Mouse (Mus musculus) liver, embryonic 14.5 days (tissue): ENCODE measurements around the gene Stac2. TPM values are rescaled to one million over a fixed set of nuclear protein-coding genes. Genes with fewer than 3 reads are reported as not detected.
A peak's percentile ranks its signal among the peaks of the same experiment; 100 is the strongest.

ENCODE experiments used
- ATAC-seq: fragments of 200-750 bp; cut with Nextera tagmentation; 2 replicates; pipeline ENCODE4 v1.8.0; 2017; ENCODE audit warnings: moderate number of reproducible peaks, mild to moderate bottlenecking, moderate library complexity; ENCODE audit not compliant: insufficient read depth
- DNase-seq, 3 experiments: peaks; one replicate each; pipeline ENCODE4 v3.0.0-alpha.2; 2012 to 2013; ENCODE audit warnings: low read depth in 3 of 3, low spot score in 3 of 3
- H3K27ac ChIP-seq: fragments of 300-500 bp; sonication (generic); 2 replicates; pipeline ENCODE4 v1.5.1; 2014; ENCODE audit warnings: moderate library complexity, mild to moderate bottlenecking, control low read depth, inconsistent platforms
- H3K27me3 ChIP-seq: fragments of 300-500 bp; sonication (generic); 2 replicates; pipeline ENCODE4 v1.6.1; 2014; ENCODE audit warnings: mild to moderate bottlenecking, low read length, moderate library complexity; ENCODE audit not compliant: control insufficient read depth, insufficient read depth
- H3K36me3 ChIP-seq: fragments of 300-500 bp; sonication (generic); replicated peaks from 2 replicates; pipeline ENCODE4 v1.6.1; 2014; ENCODE audit warnings: low read depth; ENCODE audit not compliant: control insufficient read depth, insufficient read depth
- H3K4me1 ChIP-seq, 2 experiments: fragments of 200-500 bp in 1 of 2; fragments of 300-500 bp in 1 of 2; sonication (generic) in 1 of 2; replicated peaks; 2 replicates each; pipeline ENCODE4 v1.6.1; 2012 to 2014; ENCODE audit warnings: antibody characterized with exemption in 1 of 2, inconsistent platforms in 1 of 2, low read length in 1 of 2; ENCODE audit not compliant: control insufficient read depth in 2 of 2, insufficient read depth in 2 of 2
- H3K4me2 ChIP-seq: fragments of 300-500 bp; sonication (generic); 2 replicates; pipeline ENCODE4 v1.6.1; 2014; ENCODE audit warnings: low read depth, mild to moderate bottlenecking, control low read depth, moderate library complexity
- H3K4me3 ChIP-seq, 2 experiments: fragments of 200-500 bp in 1 of 2; fragments of 300-500 bp in 1 of 2; sonication (generic) in 1 of 2; 2 replicates each; pipeline ENCODE4 v1.5.1; 2012 to 2014; ENCODE audit warnings: low read depth in 2 of 2, low read length in 2 of 2, mild to moderate bottlenecking in 2 of 2, control low read depth in 1 of 2, inconsistent platforms in 1 of 2, moderate library complexity in 1 of 2; ENCODE audit not compliant: insufficient read depth in 1 of 2
- H3K9ac ChIP-seq: fragments of 300-500 bp; sonication (generic); replicated peaks from 2 replicates; pipeline ENCODE4 v1.6.1; 2014; ENCODE audit warnings: mild to moderate bottlenecking, control low read depth, moderate library complexity
- H3K9me3 ChIP-seq: fragments of 300-500 bp; sonication (generic); 2 replicates; pipeline ENCODE4 v1.6.1; 2016; ENCODE audit warnings: low read length, mixed read lengths; ENCODE audit not compliant: control insufficient read depth
- CTCF ChIP-seq: IDR thresholded peaks from 2 replicates; pipeline ENCODE4 v1.5.1; 2016; ENCODE audit warnings: antibody characterized with exemption, low read depth, control low read depth
- EP300 ChIP-seq: IDR thresholded peaks from 2 replicates; pipeline ENCODE4 v1.6.1; 2016; ENCODE audit warnings: antibody characterized with exemption, low read depth
- WGBS: fragments of 180-500 bp; shearing (Covaris S2); extraction: QIAGEN DNeasy Blood & Tissue Kit; methylation state at CpG from one replicate; pipeline ENCODE4 v1.1.7; 2014; ENCODE audit not compliant: insufficient replicate concordance; 5-methylcytosine and 5-hydroxymethylcytosine counted together
- polyA plus RNA-seq, 2 experiments: library from polyadenylated mRNA; depleted of rRNA in 1 of 2; stranded (reverse) in 1 of 2; unstranded in 1 of 2; fragments of >200 nt; fragmentation: Nextera tagmentation in 1 of 2; extraction: Ambion mirVana in 1 of 2; gene quantifications; 2 replicates each; pipeline versions ENCODE4 v1.2.1 to v1.2.3; 2012 to 2014

Gene Stac2
- polyA plus RNA-seq (2012; rRNA removed) (0.02 TPM in 1 of 2 replicates, not detected in the other), polyA plus RNA-seq (2014; fragmentation: Nextera tagmentation; extraction: Ambion mirVana) (not detected in 2 replicates)

- Histone ChIP-seq H3K9me3 (no peaks in the 10 kb centered on the region), H3K4me2 (peak within 1 kb of the TSS; percentile 40), H3K36me3 (no peaks in the 10 kb centered on the region), H3K9ac (no peak within 1 kb of the TSS), H3K27me3 (peaks cover 45% of the 10 kb centered on the region), H3K4me1 (no peaks in the 10 kb centered on the region), H3K27ac (no peak within 1 kb of the TSS), H3K4me3 (peak within 1 kb of the TSS in 1 of 2 experiments; percentile 15; a peak in 2 of 4 replicates)
- DNase-seq (no peak), ATAC-seq (0 out of 2 replicates have a peak, but pooled peaks have one; percentile 18)
- WGBS = 3% methylated on average over 41 of the region's 48 CpGs
- TF ChIP-seq EP300 (no peak), CTCF (no peak)
Measured at GRCm38 (mm10) chr11:98052989-98053834, at the start of gene Stac2. Gene Stac2, minus strand, starts transcription at chr11:98053462.

- 71% methylated on average over 3 of the region's 3 CpGs for WGBS
- H3K36me3 ChIP-seq = no peaks in the 10 kb centered on the region; the same call in 1 of the 2 replicates
Measured at GRCm38 (mm10) chr11:98101332-98101731, 48.1 kb upstream of the Stac2 start.

GRCm38 (mm10) chr11:98090583-98090982 is 37.3 kb upstream of the Stac2 start:
- no peaks in the 10 kb centered on the region for H3K9me3 ChIP-seq

More at GRCm38 (mm10) chr11:98101332-98101731, 48.1 kb upstream of the Stac2 start:
- Histone ChIP-seq H3K9ac (no peak overlapping the region), H3K27ac (no peak overlapping the region), H3K4me2 (no peak overlapping the region), H3K27me3 (no peaks in the 10 kb centered on the region), H3K9me3 (no peaks in the 10 kb centered on the region), H3K4me3 (no peak overlapping the region), H3K4me1 (no peaks in the 10 kb centered on the region)
- TF ChIP-seq CTCF (no peak), EP300 (no peak)
- DNase-seq (no peak), ATAC-seq (no peak)

GRCm38 (mm10) chr11:98088224-98088623 is 35.0 kb upstream of the Stac2 start:
- Histone ChIP-seq H3K27ac (no peak overlapping the region), H3K27me3 (no peaks in the 10 kb centered on the region), H3K4me1 (no peaks in the 10 kb centered on the region), H3K4me2 (no peak overlapping the region), H3K36me3 (no peaks in the 10 kb centered on the region; the same call in 1 of the 2 replicates), H3K4me3 (no peak overlapping the region), H3K9ac (no peak overlapping the region), H3K9me3 (no peaks in the 10 kb centered on the region)
- 31% methylated on average over 7 of the region's 7 CpGs for WGBS
- DNase-seq (no peak), ATAC-seq (no peak)
- TF ChIP-seq EP300 = no peak
- TF ChIP-seq CTCF = no peak

More at GRCm38 (mm10) chr11:98090583-98090982, 37.3 kb upstream of the Stac2 start:
- H3K4me1 ChIP-seq = no peaks in the 10 kb centered on the region
- no peaks in the 10 kb centered on the region for H3K27me3 ChIP-seq
- TF ChIP-seq CTCF = no peak
- TF ChIP-seq EP300 = no peak
- no peak overlapping the region for H3K27ac ChIP-seq
- H3K4me3 ChIP-seq = no peak overlapping the region
- WGBS = 83% methylated on average over 9 of the region's 9 CpGs
- no peak overlapping the region for H3K9ac ChIP-seq
- DNase-seq (no peak), ATAC-seq (no peak)
- no peak overlapping the region for H3K4me2 ChIP-seq
- H3K36me3 ChIP-seq = no peaks in the 10 kb centered on the region; the same call in 1 of the 2 replicates

DNA sequence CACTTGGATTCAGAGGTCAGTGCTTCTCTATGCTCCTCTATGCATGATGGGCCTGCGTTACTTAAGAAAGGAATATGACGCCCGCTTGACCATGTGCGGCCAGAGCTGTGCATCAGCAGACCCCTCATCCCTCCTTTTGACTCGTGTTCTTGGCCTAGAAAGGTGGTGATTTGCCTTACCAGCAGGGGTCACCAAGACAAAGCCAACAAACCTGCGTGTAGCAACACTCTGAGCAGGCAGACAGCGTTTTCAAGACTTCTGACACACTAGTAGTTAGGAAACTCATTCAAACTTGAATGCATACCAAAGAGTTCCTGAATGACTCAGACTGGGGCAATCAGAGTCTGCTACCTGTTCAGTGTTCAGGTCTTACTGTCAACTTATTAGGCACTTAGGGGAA is 33.3 kb upstream of the Stac2 start:
- H3K36me3 ChIP-seq = no peaks in the 10 kb centered on the region; the same call in 1 of the 2 replicates
- ATAC-seq = no peak
- H3K9ac ChIP-seq = no peak overlapping the region
- TF ChIP-seq EP300 (no peak), CTCF (no peak)
- H3K4me1 ChIP-seq = no peaks in the 10 kb centered on the region
- no peak overlapping the region for H3K27ac ChIP-seq
- H3K4me3 ChIP-seq = no peak overlapping the region
- H3K9me3 ChIP-seq = no peaks in the 10 kb centered on the region
- H3K4me2 ChIP-seq = no peak overlapping the region
- WGBS = 71% methylated on average over 7 of the region's 7 CpGs
- no peaks in the 10 kb centered on the region for H3K27me3 ChIP-seq
- DNase-seq = no peak
